Mouse (Mus musculus): Measurements from ENCODE around the gene Gjc2.

DNA sequence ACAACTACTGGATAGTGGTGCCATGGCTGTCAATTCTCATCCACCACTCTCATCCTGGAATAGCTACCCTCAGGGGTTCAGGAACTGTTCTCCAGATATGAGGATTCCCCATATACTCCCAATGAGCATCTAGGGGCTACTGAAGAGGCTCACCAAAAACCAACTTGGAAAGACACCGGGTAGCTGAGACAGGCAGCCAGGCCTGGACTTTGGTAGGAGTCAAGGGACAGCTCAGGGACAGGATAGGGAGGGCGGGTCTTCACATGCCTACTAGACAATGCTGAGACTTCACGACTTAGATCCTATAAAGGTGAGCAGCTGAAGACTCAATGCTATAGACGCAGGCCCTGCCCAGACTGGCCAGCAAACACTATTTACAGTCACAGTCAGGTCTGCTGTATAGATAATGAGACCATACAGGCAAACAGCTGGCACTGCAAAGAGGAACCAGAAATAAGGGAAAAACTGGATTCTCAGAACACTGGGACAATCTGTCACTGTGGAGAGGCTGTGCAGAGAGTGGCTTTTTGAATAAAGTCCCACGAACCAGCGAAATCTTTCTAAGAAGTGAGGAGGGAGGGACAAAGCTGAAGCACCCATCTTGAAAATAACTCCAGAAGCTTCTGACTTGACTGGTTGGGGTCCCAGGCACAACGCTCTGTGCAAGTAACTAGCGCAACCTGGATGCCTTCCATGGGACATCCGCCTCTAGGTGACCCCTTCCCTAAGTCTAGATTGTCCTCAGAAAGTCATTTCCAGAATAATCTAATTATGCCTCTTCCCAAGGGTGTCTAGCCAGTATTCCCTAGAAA, 20.4 kb downstream of the Gjc2 start:
- TF ChIP-seq CTCF (IDR thresholded peaks at IDR 0.05; ENCODE audit: insufficient read depth, low read length) (no peak), POLR2A (IDR thresholded peaks at IDR 0.05; ENCODE audit: borderline replicate concordance, extremely low read depth, low read depth, low read length) (no peak; the same call in 1 of the 2 replicates)
